Mouse (Mus musculus): ENCODE data around the gene Hk3. TPM values are rescaled to one million over a fixed set of nuclear protein-coding genes. Genes with fewer than 3 reads are reported as not detected.

Hk3 gene
- under 1 TPM; 0.25 to 0.46 (median 0.31) TPM for total RNA-seq (2022)

GRCm38 (mm10) chr13:55021194-55021779 lies at the start of gene Hk3:
Gene Hk3, minus strand, starts transcription at chr13:55021385.
- no peak for DNase-seq (ENCODE audit: low spot score in 2 of 2)

- no peak for DNase-seq (ENCODE audit: low spot score in 2 of 2)
These were observed 48.5 kb upstream of the Hk3 start for GRCm38 (mm10) chr13:55069719-55070118.

GRCm38 (mm10) chr13:55063276-55063675 lies 42.1 kb upstream of the Hk3 start:
- no peak for DNase-seq (ENCODE audit: low spot score in 2 of 2)

GRCm38 (mm10) chr13:55058042-55058441 lies 36.9 kb upstream of the Hk3 start:
- no peak for DNase-seq (ENCODE audit: low spot score in 2 of 2)

GRCm38 (mm10) chr13:55047706-55048105 lies 26.5 kb upstream of the Hk3 start:
- DNase-seq (ENCODE audit: low spot score in 2 of 2), result no peak

- DNase-seq (ENCODE audit: low spot score in 2 of 2), result no peak
These were observed 18.8 kb upstream of the Hk3 start for GRCm38 (mm10) chr13:55040016-55040415.

GRCm38 (mm10) chr13:55024215-55024614 lies 3.0 kb upstream of the Hk3 start:
- DNase-seq (ENCODE audit: low spot score in 2 of 2), result no peak

- no peak for DNase-seq (ENCODE audit: low spot score in 2 of 2)
These were observed 1.5 kb upstream of the Hk3 start for GRCm38 (mm10) chr13:55022715-55023114.

- no peak for DNase-seq (ENCODE audit: low spot score in 2 of 2)
These were observed 1.1 kb upstream of the Hk3 start for GRCm38 (mm10) chr13:55022256-55022655.

GRCm38 (mm10) chr13:55020051-55020450 lies 1.1 kb downstream of the Hk3 start:
- no peak for DNase-seq (ENCODE audit: low spot score in 2 of 2)

- DNase-seq (ENCODE audit: low spot score in 2 of 2), result no peak
These were observed 2.0 kb downstream of the Hk3 start for GRCm38 (mm10) chr13:55019181-55019580.

GRCm38 (mm10) chr13:55018700-55019099 lies 2.5 kb downstream of the Hk3 start:
- DNase-seq (ENCODE audit: low spot score in 2 of 2), result no peak

- DNase-seq (ENCODE audit: low spot score in 2 of 2), result no peak
These were observed 3.1 kb downstream of the Hk3 start for GRCm38 (mm10) chr13:55017898-55018599.

GRCm38 (mm10) chr13:55017154-55017897 lies 3.9 kb downstream of the Hk3 start:
- DNase-seq (ENCODE audit: low spot score in 2 of 2), result no peak

- no peak for DNase-seq (ENCODE audit: low spot score in 2 of 2)
These were observed 6.7 kb downstream of the Hk3 start for GRCm38 (mm10) chr13:55014451-55014850.

- no peak for DNase-seq (ENCODE audit: low spot score in 2 of 2)
These were observed 7.4 kb downstream of the Hk3 start for GRCm38 (mm10) chr13:55013702-55014344.

- DNase-seq (ENCODE audit: low spot score in 2 of 2), result no peak
These were observed 9.2 kb downstream of the Hk3 start for GRCm38 (mm10) chr13:55011981-55012478.

- no peak for DNase-seq (ENCODE audit: low spot score in 2 of 2)
These were observed 10.1 kb downstream of the Hk3 start for GRCm38 (mm10) chr13:55011103-55011502.

- no peak for DNase-seq (ENCODE audit: low spot score in 2 of 2)
These were observed 12.6 kb downstream of the Hk3 start for GRCm38 (mm10) chr13:55008589-55008988.

GRCm38 (mm10) chr13:55006415-55006742 lies 14.8 kb downstream of the Hk3 start:
- DNase-seq (ENCODE audit: low spot score in 2 of 2), result no peak

- no peak for DNase-seq (ENCODE audit: low spot score in 2 of 2)
These were observed 15.3 kb downstream of the Hk3 start for GRCm38 (mm10) chr13:55005691-55006414.

All from gastrocnemius, adult 8-10 months (tissue).